Mouse (Mus musculus) testis, adult 2 months (tissue): ENCODE results near the gene Gucy2g.

Experiments used
- CTCF ChIP-seq: fragments of 200-500 bp; IDR thresholded peaks from 2 replicates; pipeline ENCODE4 v1.5.1; 2012; ENCODE audit warnings: low read depth, mild to moderate bottlenecking, inconsistent platforms, low read length, moderate library complexity; ENCODE audit not compliant: control insufficient read depth, insufficient read depth, insufficient replicate concordance
- POLR2A ChIP-seq: fragments of 200-500 bp; IDR thresholded peaks from 2 replicates; pipeline ENCODE4 v1.6.1; 2012; ENCODE audit warnings: low read depth, mild to moderate bottlenecking, inconsistent platforms, low read length, moderate library complexity; ENCODE audit not compliant: control insufficient read depth

GRCm38 (mm10) chr19:55190065-55190464 lies 51.0 kb downstream of the Gucy2g start:
- TF ChIP-seq POLR2A (no peak), CTCF (no peak)
